Mouse (Mus musculus) liver, embryonic 14.5 days (tissue): Measurements from ENCODE around the gene Cs. TPM values are rescaled to one million over a fixed set of nuclear protein-coding genes. Genes with fewer than 3 reads are reported as not detected.

Source experiments
- ATAC-seq: fragments of 200-750 bp; cut with Nextera tagmentation; 2 replicates; pipeline ENCODE4 v1.8.0; 2017; ENCODE audit warnings: moderate number of reproducible peaks, mild to moderate bottlenecking, moderate library complexity; ENCODE audit not compliant: insufficient read depth
- DNase-seq, 3 experiments: peaks; one replicate each; pipeline ENCODE4 v3.0.0-alpha.2; 2012 to 2013; ENCODE audit warnings: low read depth in 3 of 3, low spot score in 3 of 3
- H3K27ac ChIP-seq: fragments of 300-500 bp; sonication (generic); 2 replicates; pipeline ENCODE4 v1.5.1; 2014; ENCODE audit warnings: moderate library complexity, mild to moderate bottlenecking, control low read depth, inconsistent platforms
- H3K27me3 ChIP-seq: fragments of 300-500 bp; sonication (generic); 2 replicates; pipeline ENCODE4 v1.6.1; 2014; ENCODE audit warnings: mild to moderate bottlenecking, low read length, moderate library complexity; ENCODE audit not compliant: control insufficient read depth, insufficient read depth
- H3K36me3 ChIP-seq: fragments of 300-500 bp; sonication (generic); replicated peaks from 2 replicates; pipeline ENCODE4 v1.6.1; 2014; ENCODE audit warnings: low read depth; ENCODE audit not compliant: control insufficient read depth, insufficient read depth
- H3K4me1 ChIP-seq, 2 experiments: fragments of 200-500 bp in 1 of 2; fragments of 300-500 bp in 1 of 2; sonication (generic) in 1 of 2; replicated peaks; 2 replicates each; pipeline ENCODE4 v1.6.1; 2012 to 2014; ENCODE audit warnings: antibody characterized with exemption in 1 of 2, inconsistent platforms in 1 of 2, low read length in 1 of 2; ENCODE audit not compliant: control insufficient read depth in 2 of 2, insufficient read depth in 2 of 2
- H3K4me2 ChIP-seq: fragments of 300-500 bp; sonication (generic); 2 replicates; pipeline ENCODE4 v1.6.1; 2014; ENCODE audit warnings: low read depth, mild to moderate bottlenecking, control low read depth, moderate library complexity
- H3K4me3 ChIP-seq, 2 experiments: fragments of 200-500 bp in 1 of 2; fragments of 300-500 bp in 1 of 2; sonication (generic) in 1 of 2; 2 replicates each; pipeline ENCODE4 v1.5.1; 2012 to 2014; ENCODE audit warnings: low read depth in 2 of 2, low read length in 2 of 2, mild to moderate bottlenecking in 2 of 2, control low read depth in 1 of 2, inconsistent platforms in 1 of 2, moderate library complexity in 1 of 2; ENCODE audit not compliant: insufficient read depth in 1 of 2
- H3K9ac ChIP-seq: fragments of 300-500 bp; sonication (generic); replicated peaks from 2 replicates; pipeline ENCODE4 v1.6.1; 2014; ENCODE audit warnings: mild to moderate bottlenecking, control low read depth, moderate library complexity
- H3K9me3 ChIP-seq: fragments of 300-500 bp; sonication (generic); 2 replicates; pipeline ENCODE4 v1.6.1; 2016; ENCODE audit warnings: low read length, mixed read lengths; ENCODE audit not compliant: control insufficient read depth
- CTCF ChIP-seq: IDR thresholded peaks from 2 replicates; pipeline ENCODE4 v1.5.1; 2016; ENCODE audit warnings: antibody characterized with exemption, low read depth, control low read depth
- EP300 ChIP-seq: IDR thresholded peaks from 2 replicates; pipeline ENCODE4 v1.6.1; 2016; ENCODE audit warnings: antibody characterized with exemption, low read depth
- WGBS: fragments of 180-500 bp; shearing (Covaris S2); extraction: QIAGEN DNeasy Blood & Tissue Kit; methylation state at CpG from one replicate; pipeline ENCODE4 v1.1.7; 2014; ENCODE audit not compliant: insufficient replicate concordance; 5-methylcytosine and 5-hydroxymethylcytosine counted together
- polyA plus RNA-seq, 2 experiments: library from polyadenylated mRNA; depleted of rRNA in 1 of 2; stranded (reverse) in 1 of 2; unstranded in 1 of 2; fragments of >200 nt; fragmentation: Nextera tagmentation in 1 of 2; extraction: Ambion mirVana in 1 of 2; gene quantifications; 2 replicates each; pipeline versions ENCODE4 v1.2.1 to v1.2.3; 2012 to 2014

Cs gene
- polyA plus RNA-seq, 2 experiments: 80.5 to 117 TPM

DNA sequence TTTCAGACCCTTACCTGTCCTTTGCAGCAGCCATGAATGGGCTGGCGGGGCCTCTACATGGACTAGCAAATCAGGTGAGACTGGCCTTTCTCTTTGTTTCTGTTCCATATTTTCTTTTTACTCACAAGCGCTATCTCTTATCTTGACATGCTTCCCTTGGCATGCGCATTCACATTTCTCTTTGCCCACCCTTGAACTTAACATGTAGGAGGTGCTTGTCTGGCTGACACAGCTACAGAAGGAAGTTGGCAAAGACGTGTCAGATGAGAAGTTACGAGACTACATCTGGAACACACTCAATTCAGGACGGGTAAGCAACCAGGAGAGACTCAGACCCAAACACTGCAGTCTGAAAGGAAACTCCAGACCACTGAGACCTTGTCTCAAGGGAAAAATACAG is 21.7 kb downstream of the Cs start:
- no peaks in the 10 kb centered on the region for H3K4me1 ChIP-seq
- no peaks in the 10 kb centered on the region for H3K27me3 ChIP-seq
- H3K4me3 ChIP-seq: no peak overlapping the region
- no peaks in the 10 kb centered on the region for H3K9me3 ChIP-seq
- TF ChIP-seq CTCF (no peak), EP300 (no peak)
- peaks cover 76% of the 10 kb centered on the region for H3K36me3 ChIP-seq
- no peak overlapping the region for H3K27ac ChIP-seq
- H3K9ac ChIP-seq: no peak overlapping the region
- ATAC-seq: no peak
- no peak overlapping the region for H3K4me2 ChIP-seq
- no peak for DNase-seq
- WGBS: 83% methylated on average over 6 of the region's 6 CpGs

DNA sequence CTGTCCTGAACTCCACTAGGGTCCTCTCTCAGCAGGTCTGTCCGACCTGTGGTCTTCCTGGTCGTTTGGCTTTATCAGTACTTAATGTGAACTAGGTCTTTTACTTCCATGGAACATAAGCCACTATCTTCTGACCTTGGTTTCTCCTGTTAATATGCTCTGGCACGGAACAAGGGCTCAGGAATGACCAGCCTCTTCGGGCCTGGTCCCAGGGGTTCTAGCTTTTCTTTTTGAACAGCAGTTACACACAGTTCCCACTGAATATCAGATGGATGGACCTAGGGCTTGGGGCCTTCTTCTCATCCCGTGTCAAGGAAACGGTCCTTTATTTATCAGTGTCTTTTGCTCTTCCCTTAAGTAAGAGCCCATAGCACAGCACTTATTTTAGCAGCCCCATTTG is 24.3 kb downstream of the Cs start:
- H3K36me3 ChIP-seq: peaks cover 68% of the 10 kb centered on the region
- DNase-seq: no peak
- TF ChIP-seq CTCF (no peak), EP300 (no peak)
- ATAC-seq: no peak
- H3K4me3 ChIP-seq: no peak overlapping the region
- no peak overlapping the region for H3K9ac ChIP-seq
- no peak overlapping the region for H3K27ac ChIP-seq
- H3K4me2 ChIP-seq: no peak overlapping the region
- no peaks in the 10 kb centered on the region for H3K9me3 ChIP-seq
- no peaks in the 10 kb centered on the region for H3K27me3 ChIP-seq
- H3K4me1 ChIP-seq: no peaks in the 10 kb centered on the region
- 83% methylated on average over 6 of the region's 6 CpGs for WGBS

DNA sequence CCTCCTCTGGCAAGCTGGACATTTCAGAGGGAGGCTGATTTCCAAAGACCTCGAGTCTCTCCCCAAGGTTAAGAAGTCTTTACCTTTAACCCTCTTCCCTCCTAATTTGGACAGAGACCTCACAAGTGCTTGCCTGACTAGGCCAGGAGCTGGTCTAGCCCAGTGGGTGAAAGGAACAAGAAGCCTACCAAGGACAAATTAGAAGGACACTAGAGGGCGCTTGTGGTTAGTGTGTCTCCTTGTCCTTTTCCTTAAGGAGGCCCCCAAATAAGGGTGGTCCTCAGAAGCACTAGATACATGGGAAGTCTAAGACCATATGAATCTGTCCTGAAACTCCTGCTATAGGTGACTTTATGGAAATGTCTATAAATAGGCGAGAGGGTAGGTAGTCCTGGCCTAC is 25.0 kb downstream of the Cs start:
- 46% methylated on average over 3 of the region's 3 CpGs for WGBS
- Histone ChIP-seq H3K4me3 (no peak overlapping the region), H3K9ac (no peak overlapping the region), H3K27me3 (no peaks in the 10 kb centered on the region), H3K36me3 (peaks cover 64% of the 10 kb centered on the region), H3K4me1 (no peaks in the 10 kb centered on the region), H3K4me2 (no peak overlapping the region), H3K9me3 (no peaks in the 10 kb centered on the region), H3K27ac (no peak overlapping the region)
- no peak for ATAC-seq
- no peak for DNase-seq
- TF ChIP-seq EP300: no peak
- peak; percentile 57; the same call in 1 of the 2 replicates for TF ChIP-seq CTCF

DNA sequence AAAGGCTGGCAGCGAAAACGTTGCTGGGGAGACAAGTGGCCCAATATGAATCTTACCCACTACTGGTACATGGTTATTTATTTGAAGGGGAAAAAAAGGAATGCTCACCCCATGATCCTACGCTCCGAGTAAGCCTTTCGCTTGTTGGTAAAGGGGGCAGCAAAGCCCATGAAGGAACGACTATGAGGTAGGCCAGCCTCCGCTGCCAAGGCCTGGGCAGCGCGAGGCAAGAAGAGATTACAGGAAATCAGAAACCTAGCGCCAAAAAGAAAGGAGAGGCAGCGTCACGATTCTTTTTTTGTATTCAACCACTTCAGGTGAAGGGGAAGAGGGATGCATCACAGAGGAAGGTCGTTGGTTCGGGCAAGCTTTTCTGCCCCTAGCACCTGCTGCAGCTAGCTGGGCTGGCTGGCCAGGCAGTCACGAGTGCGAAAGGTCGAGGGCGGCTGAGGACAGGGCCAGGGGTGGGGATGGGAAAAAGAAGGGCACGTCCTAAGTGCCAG is 30.4 kb downstream of the Cs start:
- Histone ChIP-seq H3K9ac (peak overlapping the region; percentile 88), H3K4me3 (peak overlapping the region; percentile 80 to 85), H3K4me1 (peaks cover 13 to 14% of the 10 kb centered on the region in 2 experiments), H3K36me3 (peaks cover 16% of the 10 kb centered on the region), H3K27ac (peak overlapping the region; percentile 88; the same call in 1 of the 2 replicates), H3K9me3 (no peaks in the 10 kb centered on the region), H3K27me3 (no peaks in the 10 kb centered on the region), H3K4me2 (peak overlapping the region; percentile 98)
- DNase-seq (no peak), ATAC-seq (no peak)
- 22% methylated on average over 19 of the region's 19 CpGs for WGBS
- TF ChIP-seq EP300: no peak
- no peak for TF ChIP-seq CTCF

DNA sequence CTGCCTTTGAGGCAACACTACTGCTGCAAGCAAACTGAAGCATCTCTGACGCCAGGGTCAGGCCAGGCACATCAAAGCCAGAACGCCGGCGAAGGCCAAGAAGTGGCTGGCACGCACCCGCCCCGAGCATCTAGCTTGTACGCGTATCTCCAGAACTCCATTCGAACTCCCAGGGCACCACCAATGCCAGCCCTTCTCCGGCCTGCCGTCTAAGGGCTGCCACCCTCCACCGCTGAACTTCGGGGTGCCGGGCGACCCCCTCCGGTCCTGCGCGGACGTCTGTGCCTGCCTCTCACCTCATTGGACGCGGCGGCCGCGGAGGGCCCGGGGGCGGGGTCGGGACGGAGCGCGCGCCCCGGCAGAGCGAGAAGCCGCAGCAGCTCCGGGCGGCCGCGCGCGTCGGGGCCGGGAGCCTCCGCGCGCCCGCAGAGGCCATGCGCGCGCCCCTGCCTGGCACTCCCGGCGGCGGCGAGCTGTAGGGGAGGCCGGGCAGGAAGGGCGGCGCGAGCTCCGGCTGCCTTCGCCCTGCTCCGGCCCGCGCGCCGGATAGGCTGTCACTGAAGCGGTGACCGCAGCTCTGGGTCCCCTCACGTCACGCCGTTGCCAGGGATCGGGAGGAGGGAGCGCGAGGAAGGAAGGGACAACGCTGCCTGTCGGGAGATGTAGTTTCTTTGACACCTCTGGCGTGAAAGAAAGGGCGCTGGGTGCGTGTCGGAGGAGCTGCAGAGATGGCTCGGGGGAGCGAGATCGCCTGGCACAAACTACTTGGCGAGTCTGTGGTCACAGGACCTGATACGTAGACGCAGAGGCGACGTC is 31.1 kb downstream of the Cs start, which contains the start of gene Coq10a:
Coq10a (minus strand) TSS at position 596 of the 816 bp plus-strand sequence.
- ATAC-seq: peak; percentile 87

More for the DNA sequence above, 31.1 kb downstream of the Cs start, which contains the start of gene Coq10a:
- peaks cover 9% of the 10 kb centered on the region for H3K36me3 ChIP-seq
- DNase-seq: peak; percentile 64 to 78 (median 70)
- H3K4me1 ChIP-seq: peaks cover 14 to 20% of the 10 kb centered on the region in 2 experiments
- no peaks in the 10 kb centered on the region for H3K9me3 ChIP-seq
- peak within 1 kb of the TSS; percentile 88 for H3K9ac ChIP-seq
- H3K4me3 ChIP-seq: peak within 1 kb of the TSS; percentile 80 to 85
- TF ChIP-seq EP300 (no peak), CTCF (no peak)
- H3K4me2 ChIP-seq: peak within 1 kb of the TSS; percentile 98
- H3K27ac ChIP-seq: peak within 1 kb of the TSS; percentile 88
- under 1% methylated on average over 87 of the region's 87 CpGs for WGBS
- no peaks in the 10 kb centered on the region for H3K27me3 ChIP-seq
